Mouse (Mus musculus) MEL (cell line): ENCODE data around the gene Actn3. TPM values are rescaled to one million over a fixed set of nuclear protein-coding genes. Genes with fewer than 3 reads are reported as not detected.

Experiments
- DNase-seq: peaks from one replicate; pipeline ENCODE4 v3.0.0; 2011; ENCODE audit warnings: low read depth, low spot score
- H3K27ac ChIP-seq: 2 replicates; pipeline ENCODE4 v1.5.1; 2012; ENCODE audit warnings: low read depth, mild to moderate bottlenecking, control low read depth, low read length, moderate library complexity; ENCODE audit not compliant: control insufficient read depth
- H3K27me3 ChIP-seq, 2 experiments: fragments of 150-350 bp in 1 of 2; sonication (generic) in 1 of 2; 2 replicates each; pipeline ENCODE4 v1.6.1; 2012; ENCODE audit warnings: low read length in 2 of 2, mild to moderate bottlenecking in 2 of 2, improper control_type of control experiment in 1 of 2, moderate library complexity in 1 of 2; ENCODE audit not compliant: insufficient read depth in 2 of 2, control insufficient read depth in 1 of 2
- H3K36me3 ChIP-seq, 2 experiments: 2 replicates each; pipeline ENCODE4 v1.6.1; 2012 to 2014; ENCODE audit warnings: low read length in 2 of 2, improper control_type of control experiment in 1 of 2, inconsistent platforms in 1 of 2, mild to moderate bottlenecking in 1 of 2; ENCODE audit not compliant: insufficient read depth in 2 of 2, control insufficient read depth in 1 of 2
- H3K4me1 ChIP-seq, 2 experiments: fragments of 150-350 bp in 1 of 2; sonication (generic) in 1 of 2; 2 replicates each; pipeline ENCODE4 v1.6.1; 2012; ENCODE audit warnings: low read length in 2 of 2, improper control_type of control experiment in 1 of 2, mild to moderate bottlenecking in 1 of 2; ENCODE audit not compliant: insufficient read depth in 2 of 2, control insufficient read depth in 1 of 2
- H3K4me3 ChIP-seq, 2 experiments: fragments of 150-350 bp in 1 of 2; sonication (generic) in 1 of 2; 2 replicates each; pipeline ENCODE4 v1.5.1; 2012; ENCODE audit warnings: low read depth in 2 of 2, low read length in 2 of 2, mild to moderate bottlenecking in 2 of 2, moderate library complexity in 2 of 2, control low read depth in 1 of 2, improper control_type of control experiment in 1 of 2; ENCODE audit not compliant: control insufficient read depth in 1 of 2, insufficient read depth in 1 of 2
- H3K79me2 ChIP-seq: 2 replicates; pipeline ENCODE4 v1.6.1; 2012; ENCODE audit warnings: mild to moderate bottlenecking, low read length, moderate library complexity; ENCODE audit not compliant: control insufficient read depth, poor library complexity, insufficient read depth
- H3K9ac ChIP-seq: 2 replicates; pipeline ENCODE4 v1.6.1; 2012; ENCODE audit warnings: low read depth, mild to moderate bottlenecking, control low read depth, low read length, moderate library complexity; ENCODE audit not compliant: control insufficient read depth, poor library complexity, severe bottlenecking
- H3K9me3 ChIP-seq: fragments of 150-350 bp; sonication (generic); replicated peaks from 2 replicates; pipeline ENCODE4 v1.6.1; 2012; ENCODE audit warnings: mild to moderate bottlenecking, low read length, improper control_type of control experiment, moderate library complexity; ENCODE audit not compliant: insufficient read depth
- CTCF ChIP-seq, 3 experiments: IDR thresholded peaks in 2 of 3; conservative IDR thresholded peaks in 1 of 3; 2 replicates each; pipeline ENCODE4 v1.5.1; 2011 to 2012; ENCODE audit warnings: low read length in 3 of 3, low read depth in 2 of 3, mild to moderate bottlenecking in 2 of 3, improper control_type of control experiment in 1 of 3, inconsistent platforms in 1 of 3, mixed read lengths in 1 of 3, moderate library complexity in 1 of 3; ENCODE audit not compliant: control insufficient read depth in 1 of 3, insufficient read depth in 1 of 3, poor library complexity in 1 of 3, severe bottlenecking in 1 of 3
- ELF1 ChIP-seq: IDR thresholded peaks from 2 replicates; pipeline ENCODE4 v1.6.1; 2014; ENCODE audit warnings: low read depth, mild to moderate bottlenecking, inconsistent platforms, low read length, improper control_type of control experiment, moderate library complexity
- HCFC1 ChIP-seq: IDR thresholded peaks from 2 replicates; pipeline ENCODE4 v1.6.1; 2012; ENCODE audit warnings: low read depth, mild to moderate bottlenecking, inconsistent platforms, low read length, improper control_type of control experiment, moderate library complexity
- JUND ChIP-seq: IDR thresholded peaks from 2 replicates; pipeline ENCODE4 v1.6.1; 2011; ENCODE audit warnings: low read depth, mild to moderate bottlenecking, improper control_type of control experiment, low read length
- NELFE ChIP-seq: IDR thresholded peaks from 2 replicates; pipeline ENCODE4 v1.6.1; 2011; ENCODE audit warnings: low read depth, low read length, improper control_type of control experiment
- POLR2AphosphoS2 ChIP-seq: IDR thresholded peaks from 2 replicates; pipeline ENCODE4 v1.6.1; 2011; ENCODE audit warnings: low read length, improper control_type of control experiment
- RAD21 ChIP-seq: IDR thresholded peaks from 2 replicates; pipeline ENCODE4 v1.6.1; 2011; ENCODE audit warnings: mild to moderate bottlenecking, low read depth, low read length, improper control_type of control experiment
- SIN3A ChIP-seq: IDR thresholded peaks from 2 replicates; pipeline ENCODE4 v1.6.1; 2012; ENCODE audit warnings: low read length, improper control_type of control experiment, inconsistent platforms
- TAL1 ChIP-seq: IDR thresholded peaks from 2 replicates; pipeline ENCODE4 v1.6.1; 2012; ENCODE audit warnings: mild to moderate bottlenecking, inconsistent platforms, low read length, moderate library complexity, mixed read lengths
- TCF12 ChIP-seq: IDR thresholded peaks from 2 replicates; pipeline ENCODE4 v1.6.1; 2014; ENCODE audit warnings: low read depth, mild to moderate bottlenecking, inconsistent platforms, low read length, improper control_type of control experiment, moderate library complexity
- UBTF ChIP-seq: IDR thresholded peaks from 2 replicates; pipeline ENCODE4 v1.6.1; 2012; ENCODE audit warnings: low read depth, mild to moderate bottlenecking, inconsistent platforms, low read length, improper control_type of control experiment, moderate library complexity, borderline replicate concordance; ENCODE audit not compliant: insufficient read depth
- USF2 ChIP-seq, 2 experiments: IDR thresholded peaks; 2 replicates each; pipeline ENCODE4 v1.6.1; 2011 to 2012; ENCODE audit warnings: improper control_type of control experiment in 2 of 2, low read length in 2 of 2, borderline replicate concordance in 1 of 2, inconsistent platforms in 1 of 2, low read depth in 1 of 2, mild to moderate bottlenecking in 1 of 2; ENCODE audit not compliant: insufficient read depth in 1 of 2
- ZC3H11A ChIP-seq: IDR thresholded peaks from 2 replicates; pipeline ENCODE4 v1.6.1; 2012; ENCODE audit warnings: low read depth, mild to moderate bottlenecking, inconsistent platforms, low read length, improper control_type of control experiment
- polyA plus RNA-seq, 2 experiments: library from polyadenylated mRNA; stranded (reverse) in 1 of 2; unstranded in 1 of 2; fragments of >175 nt in 1 of 2; fragments of >200 nt in 1 of 2; gene quantifications; 2 replicates each; pipeline versions ENCODE4 v1.2.1 to v1.2.4; 2012; ENCODE audit warnings: low replicate concordance in 2 of 2, low read depth in 1 of 2; ENCODE audit not compliant: insufficient read length in 2 of 2, insufficient read depth in 1 of 2, missing spikeins in 1 of 2
- total RNA-seq: library from RNA; depleted of rRNA; stranded (reverse); fragments of 300-350 nt; gene quantifications from 2 replicates; pipeline ENCODE4 v1.2.3, GENCODE M21; 2012

Gene Actn3
- total and polyA plus RNA-seq, 3 experiments = 0.65 to 1.0 TPM; not detected in 1

- peaks cover 2 to 3% of the 10 kb centered on the region in 2 experiments; a peak in 2 of 4 replicates for H3K27me3 ChIP-seq
- TF ChIP-seq ZC3H11A (no peak), UBTF (no peak), USF2 (IDR thresholded peaks at IDR 0.05; ENCODE audit: borderline replicate concordance in 1 of 2, insufficient read depth in 1 of 2, low read depth in 1 of 2, low read length in 2 of 2) (no peak)
- no peaks in the 10 kb centered on the region for H3K79me2 ChIP-seq
- H3K4me3 ChIP-seq = no peak overlapping the region
- H3K4me1 ChIP-seq = peaks cover 0 to 5% of the 10 kb centered on the region in 2 experiments; a peak in 1 of 4 replicates
- H3K36me3 ChIP-seq = no peaks in the 10 kb centered on the region
- no peak overlapping the region for H3K27ac ChIP-seq
- no peaks in the 10 kb centered on the region for H3K9me3 ChIP-seq
- no peak for DNase-seq
- no peak overlapping the region for H3K9ac ChIP-seq
Measured at GRCm38 (mm10) chr19:4855951-4856350, 21.8 kb downstream of the Actn3 start.

GRCm38 (mm10) chr19:4855470-4855820 is 22.3 kb downstream of the Actn3 start:
- no peaks in the 10 kb centered on the region for H3K79me2 ChIP-seq
- H3K9me3 ChIP-seq = no peaks in the 10 kb centered on the region
- H3K9ac ChIP-seq = no peak overlapping the region
- H3K27ac ChIP-seq = no peak overlapping the region
- H3K4me3 ChIP-seq = no peak overlapping the region
- TF ChIP-seq UBTF (no peak), CTCF (IDR thresholded peaks at IDR 0.05 in 2 of 3, conservative IDR thresholded peaks at IDR 0.05 in 1 of 3; ENCODE audit: control insufficient read depth in 1 of 3, insufficient read depth in 1 of 3, low read depth in 2 of 3, low read length in 3 of 3, poor library complexity in 1 of 3, severe bottlenecking in 1 of 3) (no peak), RAD21 (no peak), USF2 (IDR thresholded peaks at IDR 0.05; ENCODE audit: borderline replicate concordance in 1 of 2, insufficient read depth in 1 of 2, low read depth in 1 of 2, low read length in 2 of 2) (no peak), JUND (no peak), NELFE (no peak), TAL1 (no peak)
- DNase-seq = no peak
- H3K36me3 ChIP-seq = no peaks in the 10 kb centered on the region
- H3K27me3 ChIP-seq = peaks cover 2 to 3% of the 10 kb centered on the region in 2 experiments; a peak in 3 of 4 replicates
- H3K4me1 ChIP-seq = peaks cover 0 to 5% of the 10 kb centered on the region in 2 experiments; a peak in 1 of 4 replicates

- no peaks in the 10 kb centered on the region for H3K36me3 ChIP-seq
- no peaks in the 10 kb centered on the region for H3K9me3 ChIP-seq
- no peak within 1 kb of the TSS for H3K9ac ChIP-seq
- H3K27me3 ChIP-seq = peaks cover 2 to 3% of the 10 kb centered on the region in 2 experiments; a peak in 3 of 4 replicates
- no peak within 1 kb of the TSS for H3K4me3 ChIP-seq
- TF ChIP-seq SIN3A = no peak
- TF ChIP-seq POLR2AphosphoS2 = no peak
- TF ChIP-seq TCF12 = no peak
- no peak for TF ChIP-seq UBTF
- TF ChIP-seq HCFC1 = no peak
- TF ChIP-seq ZC3H11A = no peak
- TF ChIP-seq ELF1 = no peak
- TF ChIP-seq, all 39 proteins: peak for 0
- peaks cover 0 to 5% of the 10 kb centered on the region in 2 experiments; a peak in 1 of 4 replicates for H3K4me1 ChIP-seq
- no peak for DNase-seq
- H3K79me2 ChIP-seq = no peaks in the 10 kb centered on the region
- no peak within 1 kb of the TSS for H3K27ac ChIP-seq
Measured at GRCm38 (mm10) chr19:4854552-4855469, 22.9 kb downstream of the Actn3 start, which contains the start of gene Ctsf. Ctsf (plus strand) TSS chr19:4855130.
